Mouse (Mus musculus): ENCODE measurements at regions not wholly inside any gene's neighbourhood (a gene's known extent, or its start where the extent isn't known, plus 50 kb on each side); places are given as distances from the start of the nearest gene placed in this dataset.

GRCm38 (mm10) chr14:120560416-120560815 lies 82.2 kb downstream of the Rap2a start:
- DNase-seq (ENCODE audit: low read depth, low spot score), result no peak
- WGBS, result 92% methylated on average over 7 of the region's 7 CpGs

DNA sequence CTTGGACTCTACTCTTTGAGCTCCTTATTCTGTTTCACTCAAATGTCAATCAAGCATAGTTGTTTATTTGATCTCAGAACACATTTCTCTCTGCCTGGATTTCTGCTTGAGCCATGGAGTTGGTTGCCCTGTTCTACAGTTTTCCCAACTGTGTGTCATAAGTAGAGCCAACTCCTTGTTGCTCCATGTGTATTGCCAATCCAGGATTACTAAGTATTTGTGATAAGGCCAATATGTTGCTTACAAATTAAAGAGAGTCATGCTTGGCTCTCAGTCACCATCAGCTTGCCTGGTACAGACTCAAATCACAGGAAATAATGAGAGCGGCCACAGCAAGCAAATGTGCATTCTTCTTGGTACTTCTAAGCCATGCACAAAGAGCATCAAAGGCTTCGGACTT lies 82.7 kb downstream of the Rap2a start:
- no peak for DNase-seq (ENCODE audit: low read depth, low spot score)
- WGBS, result 86% methylated on average over 2 of the region's 2 CpGs

DNA sequence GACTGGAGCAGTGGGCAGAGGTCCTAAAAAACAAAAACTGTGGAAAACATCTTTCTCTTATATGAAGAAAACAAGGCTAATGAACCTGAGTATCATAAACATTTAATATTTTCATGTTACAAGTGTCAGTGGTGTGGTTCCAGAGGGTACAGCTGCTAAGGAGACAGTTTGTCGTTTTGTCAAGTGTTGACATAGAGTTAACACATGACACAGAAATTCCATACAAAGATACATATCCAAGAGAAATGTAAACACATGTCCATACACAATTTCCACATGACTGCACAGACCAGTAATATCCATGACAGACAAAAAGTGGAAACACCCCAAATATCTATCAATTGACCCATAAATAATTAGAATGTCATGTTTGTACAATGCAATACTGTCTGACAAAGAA lies 88.7 kb downstream of the Rap2a start:
- WGBS, result 42% methylated on average over 1 of the region's 1 CpGs
- no peak for DNase-seq (ENCODE audit: low read depth, low spot score)

DNA sequence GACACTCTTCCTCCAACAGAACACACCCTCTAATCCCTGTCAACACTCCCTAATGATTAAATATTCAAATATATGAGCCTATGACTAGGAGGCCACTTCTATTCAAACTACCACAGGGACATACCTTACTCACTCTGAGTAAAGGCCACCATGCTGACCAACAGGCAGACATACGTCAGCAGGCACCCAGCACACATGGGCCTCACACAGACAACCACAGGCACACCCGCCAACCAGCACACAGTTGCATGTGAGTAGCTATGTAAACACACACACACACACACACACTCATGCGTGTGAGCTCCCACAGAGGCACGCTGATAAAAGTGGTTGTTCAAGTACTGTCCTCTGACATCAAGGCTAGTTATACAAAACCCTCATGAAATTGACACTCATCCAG lies 89.8 kb downstream of the Rap2a start:
- WGBS, result 46% methylated on average over 4 of the region's 4 CpGs
- no peak for DNase-seq (ENCODE audit: low read depth, low spot score)

GRCm38 (mm10) chr14:120572238-120572637 lies 94.0 kb downstream of the Rap2a start:
- DNase-seq (ENCODE audit: low read depth, low spot score), result no peak
- WGBS, result 76% methylated on average over 10 of the region's 10 CpGs

- WGBS, result 52% methylated on average over 6 of the region's 6 CpGs
These were observed 97.0 kb downstream of the Rap2a start for GRCm38 (mm10) chr14:120575202-120575601.

GRCm38 (mm10) chr14:120578352-120579080 lies 100.3 kb downstream of the Rap2a start:
- 80% methylated on average over 11 of the region's 11 CpGs for WGBS

More at GRCm38 (mm10) chr14:120575202-120575601, 97.0 kb downstream of the Rap2a start:
- DNase-seq (ENCODE audit: low read depth, low spot score), result no peak

GRCm38 (mm10) chr14:120583807-120584206 lies 105.6 kb downstream of the Rap2a start:
- 79% methylated on average over 3 of the region's 3 CpGs for WGBS
- no peak for DNase-seq (ENCODE audit: low read depth, low spot score)

More at GRCm38 (mm10) chr14:120578352-120579080, 100.3 kb downstream of the Rap2a start:
- DNase-seq (ENCODE audit: low read depth, low spot score), result no peak

DNA sequence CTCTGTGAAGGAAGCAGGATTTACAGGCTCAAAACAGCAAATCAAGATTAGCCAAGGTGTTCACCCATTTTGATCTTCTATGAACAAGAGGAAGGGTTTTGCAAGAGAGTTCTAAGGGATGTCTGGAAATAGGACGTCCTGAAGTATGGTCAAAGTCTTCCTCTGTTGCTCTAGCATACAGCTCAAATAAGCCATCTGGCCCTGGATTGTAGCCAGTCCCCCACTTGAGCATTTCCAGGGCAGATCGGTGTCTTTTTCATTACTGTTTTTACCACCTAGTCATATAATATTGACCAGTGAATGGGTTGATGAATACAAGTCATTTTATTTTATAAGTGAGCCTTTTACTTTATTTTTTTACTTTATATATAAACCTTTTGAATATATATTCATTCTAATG lies 113.9 kb downstream of the Rap2a start:
- no peak for DNase-seq (ENCODE audit: low read depth, low spot score)
- WGBS, result 63% methylated on average over 2 of the region's 2 CpGs

DNA sequence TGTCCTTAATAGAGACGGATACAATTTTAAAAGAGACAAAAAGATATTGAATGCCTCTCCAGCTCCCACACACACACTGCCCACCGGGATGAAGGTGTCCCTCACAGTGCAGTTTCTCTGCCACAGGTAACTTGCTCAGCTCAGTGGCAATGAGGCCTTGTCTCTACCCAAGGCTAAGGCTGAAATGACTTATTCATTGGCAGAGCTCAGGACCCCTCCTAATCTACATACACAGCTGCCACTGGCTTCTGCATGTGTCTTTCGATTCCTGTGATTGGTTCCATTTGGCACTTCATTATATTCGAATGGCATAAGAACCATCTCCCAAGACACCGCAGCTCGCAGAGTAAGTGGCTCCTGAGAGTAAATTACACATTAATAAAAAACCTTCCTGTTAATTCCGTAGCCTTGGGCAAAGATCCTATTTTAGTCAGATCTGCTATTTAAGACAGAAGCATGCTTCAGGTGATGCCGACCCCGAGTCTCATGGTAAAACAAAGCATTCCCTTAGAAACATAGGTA lies 122.2 kb downstream of the Rap2a start:
- DNase-seq (ENCODE audit: low read depth, low spot score), result no peak
- WGBS, result 95% methylated on average over 9 of the region's 9 CpGs

DNA sequence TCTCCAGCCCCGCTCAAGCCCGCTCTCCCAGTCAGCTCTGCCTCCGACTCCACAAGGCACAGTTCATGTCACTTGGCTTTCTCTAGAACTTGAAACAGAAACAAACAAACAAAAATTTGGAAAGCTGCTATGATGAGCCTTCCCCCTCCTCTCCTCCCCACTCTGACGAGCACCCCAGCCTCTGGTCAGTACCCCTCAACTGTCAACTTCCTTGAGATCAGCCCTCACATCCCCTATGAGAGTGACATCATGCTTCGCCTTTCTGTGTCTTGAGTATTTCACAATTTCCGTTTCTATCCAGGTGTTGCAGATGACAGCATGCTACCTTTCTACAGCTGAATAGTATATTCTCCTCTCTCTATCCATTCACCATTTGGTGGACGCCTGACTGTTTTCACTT lies 123.3 kb downstream of the Rap2a start:
- DNase-seq (ENCODE audit: low read depth, low spot score), result no peak
- 87% methylated on average over 7 of the region's 7 CpGs for WGBS

- WGBS, result 30% methylated on average over 6 of the region's 6 CpGs
- peak; percentile 38 for DNase-seq (ENCODE audit: low read depth, low spot score)
These were observed 125.7 kb downstream of the Rap2a start for GRCm38 (mm10) chr14:120603849-120604492.

DNA sequence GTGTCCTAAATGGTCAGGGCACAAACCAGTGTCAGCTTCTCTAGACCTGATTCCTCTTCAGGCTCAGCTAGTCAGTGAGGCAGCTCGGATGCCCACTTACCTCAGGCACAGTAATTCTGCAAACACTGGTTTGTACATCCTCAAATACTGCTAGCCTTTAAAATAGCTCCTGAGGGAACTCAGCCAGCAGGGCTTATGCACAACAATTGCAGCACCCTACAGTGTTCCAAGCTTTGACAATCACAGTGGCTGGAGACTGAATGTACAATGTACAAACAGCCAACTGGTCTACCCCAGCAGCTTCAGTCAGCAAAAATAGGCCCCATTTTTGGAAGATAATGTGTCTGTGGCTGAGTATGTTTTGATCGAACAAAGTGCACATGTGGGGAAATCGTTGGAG lies 129.6 kb downstream of the Rap2a start:
- DNase-seq (ENCODE audit: low read depth, low spot score), result no peak
- 91% methylated on average over 3 of the region's 3 CpGs for WGBS

- WGBS, result 91% methylated on average over 1 of the region's 1 CpGs
These were observed 133.1 kb downstream of the Rap2a start for GRCm38 (mm10) chr14:120611311-120611710.

DNA sequence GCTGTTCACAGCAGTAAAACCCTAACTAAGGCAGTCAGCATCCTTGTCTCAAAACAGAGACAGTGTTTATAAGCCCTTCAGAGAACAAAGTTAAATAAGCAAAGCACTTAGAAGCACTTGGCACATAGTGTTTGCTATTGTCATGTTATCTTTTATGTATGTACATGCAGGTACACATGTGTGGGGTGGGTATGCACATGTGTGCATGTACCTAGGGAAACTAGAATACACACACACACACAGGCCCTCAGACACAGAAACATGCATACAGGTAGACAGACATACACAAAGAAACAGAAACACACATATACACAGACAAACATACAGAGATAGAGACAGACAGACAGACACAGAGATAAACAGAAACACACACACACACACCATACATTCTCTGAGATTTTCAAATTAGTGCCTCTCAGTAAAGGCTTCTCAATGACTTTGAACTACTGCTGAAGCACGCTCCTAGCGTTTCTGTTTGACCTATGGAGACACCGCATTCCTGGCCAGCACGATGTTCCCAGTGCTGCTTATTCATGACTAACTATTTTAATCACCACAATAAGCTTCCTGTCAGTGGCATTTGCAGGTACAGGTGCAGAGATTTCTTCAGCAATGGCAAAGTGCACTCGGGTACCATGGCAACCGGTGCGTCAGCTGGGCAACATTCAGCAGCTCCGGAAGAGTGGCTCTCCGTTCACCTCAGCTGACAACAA lies 148.1 kb downstream of the Rap2a start:
- DNase-seq (ENCODE audit: low read depth, low spot score), result no peak
- WGBS, result 44% methylated on average over 9 of the region's 9 CpGs

More at GRCm38 (mm10) chr14:120611311-120611710, 133.1 kb downstream of the Rap2a start:
- DNase-seq (ENCODE audit: low read depth, low spot score), result no peak

DNA sequence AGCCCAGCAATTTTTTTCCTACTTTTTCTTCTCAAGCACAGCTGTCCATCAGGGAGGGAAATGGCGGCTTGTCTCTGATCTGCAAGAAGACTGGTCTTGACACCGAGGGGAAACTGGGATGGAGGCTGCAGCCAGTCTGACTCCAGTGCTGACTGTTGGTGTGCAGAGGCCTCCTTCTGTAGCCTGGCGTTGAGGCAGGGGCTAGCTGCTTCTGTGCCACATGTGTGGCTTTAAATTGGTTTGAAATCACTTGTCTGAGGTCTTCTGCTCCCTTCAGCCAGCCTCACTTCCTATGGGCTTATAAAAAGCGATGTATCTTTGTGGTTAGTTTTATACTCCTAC lies 148.7 kb downstream of the Rap2a start:
- DNase-seq (ENCODE audit: low read depth, low spot score), result no peak
- WGBS, result 56% methylated on average over 4 of the region's 4 CpGs

DNA sequence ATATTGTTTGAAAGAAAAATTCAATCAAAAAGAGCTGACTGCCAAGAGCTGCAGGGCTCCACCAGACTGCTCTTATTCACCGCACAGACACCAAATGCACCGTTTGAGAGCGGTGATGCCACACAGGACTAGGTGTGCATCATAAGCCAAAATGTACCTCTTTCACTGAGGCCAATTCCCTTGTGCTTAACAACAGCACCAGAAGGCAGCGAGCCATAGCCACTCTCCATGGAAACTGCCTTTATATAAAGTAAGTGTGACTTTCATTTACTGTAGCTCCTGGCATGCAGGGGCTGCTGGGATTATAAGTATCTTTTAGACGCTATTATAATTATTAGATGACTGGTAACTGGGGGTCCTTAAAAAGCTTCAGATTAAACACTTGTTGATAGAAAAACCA lies 154.5 kb downstream of the Rap2a start:
- 88% methylated on average over 5 of the region's 5 CpGs for whole genome bisulfite sequencing
- no peak for DNase-seq (ENCODE audit: low read depth, low spot score)

DNA sequence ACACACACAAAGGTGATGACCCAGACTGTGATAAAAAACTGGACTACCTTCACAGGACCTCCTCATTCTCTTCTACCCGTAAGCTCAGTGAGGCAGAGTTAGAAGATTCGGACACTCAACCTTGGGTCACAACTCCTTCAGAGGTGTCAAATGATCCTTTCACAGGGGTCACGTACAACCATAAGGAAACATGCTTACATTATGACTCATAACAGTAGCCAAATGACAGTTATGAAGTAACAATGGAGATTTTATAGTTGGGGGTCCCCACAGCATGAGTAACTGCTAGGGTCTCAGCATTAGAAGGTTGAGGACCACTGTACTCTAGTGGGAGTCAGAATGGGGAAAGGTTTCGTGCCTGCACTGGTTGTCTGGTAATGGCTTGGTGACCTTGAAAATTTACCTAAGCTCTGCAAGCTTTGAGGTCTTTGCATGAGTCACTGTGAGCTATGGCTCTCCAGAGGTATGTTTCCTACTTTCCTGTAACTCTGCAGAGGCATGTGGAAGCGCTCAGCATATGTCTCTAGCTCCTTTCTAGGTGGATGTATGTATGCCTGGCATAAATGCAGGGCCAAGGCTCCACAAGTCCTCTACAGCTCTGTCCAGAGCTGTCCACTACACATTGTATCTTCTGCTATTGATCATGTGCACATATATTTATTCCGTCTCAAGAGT lies 158.6 kb downstream of the Rap2a start:
- DNase-seq (ENCODE audit: low read depth, low spot score), result no peak
- WGBS, result 87% methylated on average over 6 of the region's 6 CpGs

DNA sequence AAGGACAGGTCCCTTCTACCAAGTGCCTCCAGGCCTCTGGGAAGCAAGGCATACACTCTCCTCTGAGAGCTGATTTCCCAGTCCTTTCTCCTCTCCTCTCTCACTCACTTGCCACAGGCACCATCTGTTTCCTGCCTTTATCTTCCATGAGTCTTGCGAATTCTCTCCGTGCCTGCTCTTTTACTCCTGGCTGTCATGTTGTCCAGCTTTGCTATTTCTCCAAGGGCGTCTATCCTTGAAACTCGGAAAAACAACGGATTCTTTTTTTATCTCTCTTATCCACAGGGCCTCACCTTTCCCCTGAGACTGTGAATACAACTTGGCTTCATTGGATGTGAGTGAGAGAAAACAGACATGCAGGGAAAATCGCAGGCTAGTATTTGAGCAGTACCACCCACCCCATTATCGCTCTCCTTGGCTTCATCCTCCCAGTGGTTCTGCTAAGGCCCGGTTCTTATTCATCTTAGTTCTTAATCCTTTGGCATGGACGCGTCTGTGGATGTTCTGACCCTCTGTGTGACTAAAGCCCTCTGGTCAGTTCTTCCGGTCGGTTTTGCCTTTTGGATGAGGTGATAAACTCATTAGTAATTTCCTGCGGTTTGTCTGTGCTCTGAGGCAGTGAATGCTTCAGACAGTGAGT lies 159.4 kb downstream of the Rap2a start:
- DNase-seq (ENCODE audit: low read depth, low spot score), result no peak
- WGBS, result 67% methylated on average over 13 of the region's 13 CpGs

GRCm38 (mm10) chr14:120642591-120642990 lies 164.3 kb downstream of the Rap2a start:
- DNase-seq (ENCODE audit: low read depth, low spot score), result no peak
- 88% methylated on average over 5 of the region's 5 CpGs for WGBS

All from large intestine, adult 2 months (tissue).